Mouse (Mus musculus) stomach, embryonic 14.5 days (tissue): Measurements from ENCODE around the gene E430018J23Rik. TPM values are rescaled to one million over a fixed set of nuclear protein-coding genes. Genes with fewer than 3 reads are reported as not detected.
"Not testable (repeated sequence)": the region's sequence is repeated elsewhere in the genome, so short reads cannot be mapped to it uniquely, and the experiment has no call there.

Experiments used
- ATAC-seq: fragments of 200-750 bp; cut with Nextera tagmentation; 2 replicates; pipeline ENCODE4 v1.8.0; 2017; ENCODE audit warnings: low read depth, moderate TSS enrichment; ENCODE audit not compliant: insufficient number of reproducible peaks, insufficient read depth, low FRiP score
- H3K27ac ChIP-seq: fragments of 300-500 bp; sonication (generic); 2 replicates; pipeline ENCODE4 v1.5.1; 2014; ENCODE audit warnings: mild to moderate bottlenecking, low read length, moderate library complexity, mixed read lengths
- H3K27me3 ChIP-seq: fragments of 300-500 bp; sonication (generic); 2 replicates; pipeline ENCODE4 v1.6.1; 2014; ENCODE audit warnings: low read length, control low read depth, mixed read lengths; ENCODE audit not compliant: control insufficient read depth, insufficient read depth
- H3K36me3 ChIP-seq: fragments of 300-500 bp; sonication (generic); 2 replicates; pipeline ENCODE4 v1.6.1; 2014; ENCODE audit warnings: mild to moderate bottlenecking, control low read depth, low read length, moderate library complexity, mixed read lengths; ENCODE audit not compliant: control insufficient read depth, insufficient read depth
- H3K4me1 ChIP-seq: fragments of 300-500 bp; sonication (generic); 2 replicates; pipeline ENCODE4 v1.6.1; 2014; ENCODE audit warnings: low read length, control low read depth, mixed read lengths; ENCODE audit not compliant: control insufficient read depth, insufficient read depth
- H3K4me2 ChIP-seq: fragments of 300-500 bp; sonication (generic); replicated peaks from 2 replicates; pipeline ENCODE4 v1.6.1; 2014; ENCODE audit warnings: low read depth, low read length, control low read depth
- H3K4me3 ChIP-seq: fragments of 300-500 bp; sonication (generic); 2 replicates; pipeline ENCODE4 v1.5.1; 2014; ENCODE audit warnings: low read depth, low read length, control low read depth
- H3K9ac ChIP-seq: fragments of 300-500 bp; sonication (generic); replicated peaks from 2 replicates; pipeline ENCODE4 v1.6.1; 2014; ENCODE audit warnings: low read depth, mild to moderate bottlenecking, control low read depth, low read length, moderate library complexity, mixed read lengths
- H3K9me3 ChIP-seq: fragments of 300-500 bp; sonication (generic); 2 replicates; pipeline ENCODE4 v1.6.1; 2016; ENCODE audit warnings: low read depth, low read length, control low read depth; ENCODE audit not compliant: control insufficient read depth
- WGBS: fragments of 180-500 bp; shearing (Covaris S2); extraction: QIAGEN DNeasy Blood & Tissue Kit; methylation state at CpG from one replicate; pipeline ENCODE4 v1.1.7; 2014; 5-methylcytosine and 5-hydroxymethylcytosine counted together
- polyA plus RNA-seq: library from polyadenylated mRNA; unstranded; fragments of >200 nt; fragmentation: Nextera tagmentation; extraction: Ambion mirVana; gene quantifications from 2 replicates; pipeline ENCODE4 v1.2.1, GENCODE M21; 2014

The E430018J23Rik gene
- polyA plus RNA-seq, 1 experiment from 2014 or later, result 9.7 TPM

GRCm38 (mm10) chr7:127366249-127366648 lies 27.2 kb downstream of the E430018J23Rik start:
- no peak overlapping the region for H3K4me2 ChIP-seq
- no peak for ATAC-seq
- H3K27ac ChIP-seq, result no peak overlapping the region
- H3K9ac ChIP-seq, result no peak overlapping the region
- WGBS, result 55% methylated on average over 3 of the region's 3 CpGs
- no peak overlapping the region for H3K4me3 ChIP-seq
- H3K9me3 ChIP-seq, result no peaks in the 10 kb centered on the region
- H3K27me3 ChIP-seq, result peaks cover 3% of the 10 kb centered on the region; the same call in 1 of the 2 replicates
- H3K4me1 ChIP-seq, result peaks cover 7% of the 10 kb centered on the region; the same call in 1 of the 2 replicates
- H3K36me3 ChIP-seq, result no peaks in the 10 kb centered on the region

- no peak overlapping the region; the same call in 1 of the 2 replicates for H3K9ac ChIP-seq
- no peak for ATAC-seq
- 66% methylated on average over 4 of the region's 4 CpGs for WGBS
Observed at GRCm38 (mm10) chr7:127364166-127364565, 29.3 kb downstream of the E430018J23Rik start.

GRCm38 (mm10) chr7:127363475-127363921 lies 29.9 kb downstream of the E430018J23Rik start:
- H3K4me3 ChIP-seq, result peak overlapping the region; percentile 30
- WGBS, result 2% methylated on average over 24 of the region's 24 CpGs
- H3K27me3 ChIP-seq, result peaks cover 3% of the 10 kb centered on the region; the same call in 1 of the 2 replicates

More at GRCm38 (mm10) chr7:127364166-127364565, 29.3 kb downstream of the E430018J23Rik start:
- Histone ChIP-seq H3K36me3 (no peaks in the 10 kb centered on the region), H3K27ac (no peak overlapping the region), H3K9me3 (no peaks in the 10 kb centered on the region), H3K27me3 (peaks cover 3% of the 10 kb centered on the region; the same call in 1 of the 2 replicates), H3K4me3 (peak overlapping the region; percentile 30), H3K4me1 (peaks cover 7% of the 10 kb centered on the region; the same call in 1 of the 2 replicates), H3K4me2 (peak overlapping the region; percentile 61)

GRCm38 (mm10) chr7:127362418-127362817 lies 31.0 kb downstream of the E430018J23Rik start:
- 19% methylated on average over 13 of the region's 13 CpGs for WGBS

More at GRCm38 (mm10) chr7:127363475-127363921, 29.9 kb downstream of the E430018J23Rik start:
- 0 out of 2 replicates have a peak, but pooled peaks have one; percentile 33 for ATAC-seq
- H3K4me1 ChIP-seq, result peaks cover 7% of the 10 kb centered on the region; the same call in 1 of the 2 replicates
- peak overlapping the region; percentile 61 for H3K4me2 ChIP-seq
- H3K36me3 ChIP-seq, result no peaks in the 10 kb centered on the region
- no peak overlapping the region for H3K27ac ChIP-seq
- peak overlapping the region; percentile 29 for H3K9ac ChIP-seq
- H3K9me3 ChIP-seq, result no peaks in the 10 kb centered on the region

DNA sequence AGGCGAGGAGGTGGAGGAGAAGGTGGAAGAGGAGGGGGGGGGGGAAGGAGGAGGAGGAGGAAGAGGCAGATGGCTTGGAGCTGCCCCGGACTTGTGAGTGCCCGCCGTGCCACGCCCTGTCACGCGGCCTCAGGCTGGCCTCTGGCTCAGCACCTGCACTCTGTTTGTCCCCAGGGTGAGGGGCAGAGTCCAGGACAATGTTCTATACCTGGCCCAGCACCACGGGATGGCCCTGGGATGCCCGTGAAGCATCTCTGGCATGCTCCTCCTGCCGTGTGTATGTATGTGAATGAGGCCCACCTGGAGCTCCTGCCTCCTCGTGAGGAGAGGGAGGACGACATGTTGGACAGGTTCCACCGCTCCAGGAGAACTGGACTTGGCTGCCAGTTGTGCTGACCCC lies 32.0 kb downstream of the E430018J23Rik start:
- Histone ChIP-seq H3K9ac (no peak overlapping the region), H3K9me3 (no peaks in the 10 kb centered on the region), H3K4me2 (no peak overlapping the region), H3K27ac (no peak overlapping the region), H3K4me1 (peaks cover 7% of the 10 kb centered on the region; the same call in 1 of the 2 replicates), H3K36me3 (no peaks in the 10 kb centered on the region), H3K27me3 (peaks cover 3% of the 10 kb centered on the region; the same call in 1 of the 2 replicates), H3K4me3 (no peak overlapping the region)
- 0 out of 2 replicates have a peak, but pooled peaks have one; percentile 28 for ATAC-seq
- 38% methylated on average over 13 of the region's 13 CpGs for WGBS

More at GRCm38 (mm10) chr7:127362418-127362817, 31.0 kb downstream of the E430018J23Rik start:
- not testable (repeated sequence) for H3K4me3 ChIP-seq, H3K4me2 ChIP-seq, H3K27me3 ChIP-seq, H3K27ac ChIP-seq, ATAC-seq, H3K9ac ChIP-seq, H3K4me1 ChIP-seq, H3K9me3 ChIP-seq, H3K36me3 ChIP-seq

DNA sequence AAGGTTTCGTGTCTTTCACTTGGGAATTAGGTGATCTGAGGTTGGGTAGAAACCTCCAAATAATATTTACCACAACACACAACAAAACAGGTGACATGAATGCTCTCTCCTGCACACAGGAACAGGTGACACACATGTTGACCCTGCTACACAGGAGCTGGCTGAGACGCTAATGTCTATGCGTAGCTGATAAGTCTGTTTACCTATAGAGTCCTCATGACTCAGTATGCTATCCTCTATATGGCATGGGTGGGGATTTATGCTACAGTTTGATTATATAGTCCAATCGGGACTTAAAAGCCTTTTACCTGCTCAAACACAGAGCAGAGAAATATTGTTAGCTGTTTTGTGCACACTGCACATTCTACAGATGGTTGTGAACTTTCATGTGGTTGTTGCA lies 33.2 kb downstream of the E430018J23Rik start:
- Histone ChIP-seq H3K36me3 (no peaks in the 10 kb centered on the region), H3K9me3 (no peaks in the 10 kb centered on the region), H3K9ac (no peak overlapping the region), H3K4me3 (no peak overlapping the region), H3K4me2 (no peak overlapping the region), H3K27ac (no peak overlapping the region), H3K4me1 (peaks cover 7% of the 10 kb centered on the region; the same call in 1 of the 2 replicates), H3K27me3 (peaks cover 3% of the 10 kb centered on the region; the same call in 1 of the 2 replicates)
- ATAC-seq, result no peak
- 44% methylated on average over 4 of the region's 4 CpGs for WGBS

- 62% methylated on average over 4 of the region's 4 CpGs for WGBS
- H3K27me3 ChIP-seq, result peaks cover 3% of the 10 kb centered on the region; the same call in 1 of the 2 replicates
- no peak for ATAC-seq
Observed at GRCm38 (mm10) chr7:127358472-127358871, 35.0 kb downstream of the E430018J23Rik start.

GRCm38 (mm10) chr7:127357871-127358270 lies 35.6 kb downstream of the E430018J23Rik start:
- Histone ChIP-seq H3K4me1 (no peaks in the 10 kb centered on the region), H3K9ac (no peak overlapping the region), H3K4me3 (no peak overlapping the region), H3K4me2 (no peak overlapping the region), H3K36me3 (no peaks in the 10 kb centered on the region), H3K9me3 (no peaks in the 10 kb centered on the region), H3K27me3 (no peaks in the 10 kb centered on the region), H3K27ac (no peak overlapping the region)
- ATAC-seq, result no peak
- WGBS, result 69% methylated on average over 2 of the region's 2 CpGs

More at GRCm38 (mm10) chr7:127358472-127358871, 35.0 kb downstream of the E430018J23Rik start:
- Histone ChIP-seq H3K4me3 (no peak overlapping the region), H3K4me2 (no peak overlapping the region), H3K4me1 (peaks cover 2% of the 10 kb centered on the region; the same call in 1 of the 2 replicates), H3K9ac (no peak overlapping the region), H3K9me3 (no peaks in the 10 kb centered on the region), H3K36me3 (no peaks in the 10 kb centered on the region), H3K27ac (no peak overlapping the region)
